Mouse (Mus musculus): Measurements from ENCODE around the gene Apc2.

Apc2 gene

DNA sequence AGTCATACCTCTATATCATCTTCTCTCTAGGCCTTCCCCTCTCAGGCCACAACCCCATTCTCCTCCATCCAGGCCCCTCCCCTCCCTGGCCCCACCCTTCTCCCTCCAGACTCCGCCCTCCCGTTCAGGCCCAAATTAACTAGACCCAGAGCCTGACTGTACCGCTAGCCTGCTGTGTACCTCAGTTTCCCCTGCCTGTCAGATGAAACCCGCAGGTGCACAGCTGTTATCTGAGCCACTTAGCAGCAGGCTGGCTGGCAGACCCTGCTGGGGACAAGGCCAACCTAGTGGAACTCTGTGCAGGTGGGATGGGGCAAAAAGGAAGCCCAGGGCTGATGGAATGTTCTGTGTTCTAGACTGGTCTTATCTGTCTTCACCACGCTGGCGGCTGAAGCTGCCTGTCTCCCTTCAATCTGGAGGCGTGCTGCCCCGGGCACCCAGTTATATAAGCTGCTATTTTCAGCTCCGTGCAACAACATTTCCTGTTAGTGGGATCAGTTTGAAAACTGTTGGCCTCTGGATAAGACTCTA is 48.4 kb downstream of the Apc2 start:
- DNase-seq = peak; percentile 19

- peak; percentile 24 for DNase-seq
Observed at GRCm38 (mm10) chr10:80345122-80345521, 49.3 kb downstream of the Apc2 start.

DNA sequence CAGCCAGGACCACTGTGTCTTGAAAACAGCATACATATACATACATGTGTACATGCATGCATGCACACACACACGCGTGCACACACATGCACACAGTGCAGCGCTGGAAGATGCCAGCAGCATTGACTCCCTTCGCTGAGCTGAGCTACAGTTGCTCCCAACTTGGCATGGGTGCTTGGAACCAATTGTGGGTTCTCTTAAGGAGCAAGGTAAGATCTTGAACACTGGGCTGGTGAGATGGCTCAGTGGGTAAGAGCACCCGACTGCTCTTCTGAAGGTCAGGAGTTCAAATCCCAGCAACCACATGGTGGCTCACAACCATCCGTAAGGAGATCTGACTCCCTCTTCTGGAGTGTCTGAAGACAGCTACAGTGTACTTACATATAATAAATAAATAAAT is 50.2 kb downstream of the Apc2 start:
- peak; percentile 20 for DNase-seq

DNA sequence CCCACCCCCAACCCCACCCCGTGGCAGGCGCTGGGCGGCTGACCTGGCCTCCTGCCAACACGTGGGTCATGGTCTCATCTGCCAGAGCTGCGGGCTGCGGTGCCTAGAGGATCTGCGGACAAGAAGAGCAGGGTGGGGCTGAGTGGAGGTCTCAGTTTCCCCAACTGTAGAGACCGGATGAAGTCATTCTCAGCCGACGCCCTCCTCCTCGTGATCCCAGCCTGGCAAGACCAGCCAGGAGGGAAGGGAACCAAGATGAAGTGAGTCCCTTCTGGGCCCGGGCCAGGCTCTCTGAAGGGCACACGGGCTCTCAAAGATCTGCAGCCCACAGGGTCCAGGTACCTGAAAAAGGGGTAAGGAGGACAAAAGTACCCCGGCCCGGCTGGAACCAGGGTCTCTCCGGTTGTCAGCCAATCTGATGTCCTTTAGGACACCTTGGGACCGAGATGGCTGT is 51.8 kb downstream of the Apc2 start:
- DNase-seq = peak; percentile 45

DNA sequence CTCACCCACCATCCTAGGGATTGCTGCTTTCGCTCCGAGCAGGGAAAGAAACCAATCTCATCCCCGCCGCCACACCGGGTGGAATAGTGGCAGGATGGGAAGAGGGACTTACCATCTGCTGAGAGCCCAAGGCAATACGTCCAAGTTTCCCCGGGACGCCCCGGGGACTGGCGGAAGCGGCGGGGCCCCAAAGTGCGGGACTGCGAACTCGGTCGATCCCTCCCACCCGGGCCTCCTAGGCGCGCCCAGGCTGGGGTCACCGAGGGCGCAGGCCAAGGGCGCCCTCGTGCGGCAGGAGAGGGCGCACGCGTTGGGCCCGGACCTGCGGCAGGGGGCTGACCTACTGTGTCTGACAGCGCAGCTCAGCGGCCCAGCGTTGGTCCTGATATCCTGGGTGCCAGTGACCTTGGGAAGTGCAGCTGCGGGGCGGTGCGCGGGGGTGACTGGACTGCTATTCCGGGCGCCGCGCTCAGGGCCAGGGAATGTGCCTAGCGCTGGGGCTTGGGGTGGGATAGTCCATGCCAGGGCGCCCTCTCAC is 52.5 kb downstream of the Apc2 start, which contains the start of gene Adamtsl5:
TSS of gene Adamtsl5 (minus strand) at position 169 of the 538 bp plus-strand sequence.
- peak; percentile 64 for DNase-seq

GRCm38 (mm10) chr10:80348981-80349380 is 53.2 kb downstream of the Apc2 start:
- DNase-seq = peak; percentile 66

- DNase-seq = peak; percentile 78
Observed at GRCm38 (mm10) chr10:80350292-80350691, 54.5 kb downstream of the Apc2 start.

DNA sequence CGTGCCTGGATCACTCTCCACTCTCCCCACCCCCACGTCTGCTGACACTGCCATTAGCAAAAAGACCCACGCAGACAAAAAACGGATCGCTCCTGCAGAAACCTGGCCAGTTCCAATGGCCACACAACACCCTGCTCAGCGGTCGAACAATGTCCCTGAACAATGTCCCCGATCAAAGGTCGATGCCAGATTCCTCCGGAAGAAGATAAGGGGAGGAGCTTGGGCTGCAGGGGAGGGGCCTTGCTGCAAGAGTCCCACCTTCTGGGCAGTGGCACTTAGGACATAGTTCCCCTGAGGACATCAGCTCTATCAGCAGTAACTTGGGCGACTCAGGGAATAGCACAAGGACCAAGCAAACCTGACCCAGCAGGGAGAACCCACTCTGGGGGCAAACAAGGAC is 56.1 kb downstream of the Apc2 start:
- peak; percentile 42 for DNase-seq

- DNase-seq = no peak
Observed at GRCm38 (mm10) chr10:80352727-80353126, 57.0 kb downstream of the Apc2 start.

DNA sequence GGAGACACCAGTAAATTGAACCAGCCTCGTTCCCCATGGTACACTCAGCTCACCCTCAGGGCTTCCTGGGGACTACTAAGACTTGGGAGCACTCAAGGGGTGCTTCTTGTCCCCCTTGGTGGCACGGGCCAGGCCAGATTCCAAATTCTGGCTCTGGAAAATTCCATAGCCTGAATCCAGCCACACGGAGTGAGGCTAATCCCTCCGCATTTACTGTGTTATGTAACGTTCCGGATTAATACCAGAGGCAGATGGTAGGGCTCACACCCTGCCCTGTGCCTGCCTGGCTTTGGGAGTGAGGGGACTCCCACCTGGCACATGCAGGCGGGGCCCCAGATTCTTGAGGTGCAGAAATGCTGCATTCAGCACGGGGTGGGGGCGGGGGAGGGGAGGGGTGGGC is 59.7 kb downstream of the Apc2 start:
- peak; percentile 88 for DNase-seq

DNA sequence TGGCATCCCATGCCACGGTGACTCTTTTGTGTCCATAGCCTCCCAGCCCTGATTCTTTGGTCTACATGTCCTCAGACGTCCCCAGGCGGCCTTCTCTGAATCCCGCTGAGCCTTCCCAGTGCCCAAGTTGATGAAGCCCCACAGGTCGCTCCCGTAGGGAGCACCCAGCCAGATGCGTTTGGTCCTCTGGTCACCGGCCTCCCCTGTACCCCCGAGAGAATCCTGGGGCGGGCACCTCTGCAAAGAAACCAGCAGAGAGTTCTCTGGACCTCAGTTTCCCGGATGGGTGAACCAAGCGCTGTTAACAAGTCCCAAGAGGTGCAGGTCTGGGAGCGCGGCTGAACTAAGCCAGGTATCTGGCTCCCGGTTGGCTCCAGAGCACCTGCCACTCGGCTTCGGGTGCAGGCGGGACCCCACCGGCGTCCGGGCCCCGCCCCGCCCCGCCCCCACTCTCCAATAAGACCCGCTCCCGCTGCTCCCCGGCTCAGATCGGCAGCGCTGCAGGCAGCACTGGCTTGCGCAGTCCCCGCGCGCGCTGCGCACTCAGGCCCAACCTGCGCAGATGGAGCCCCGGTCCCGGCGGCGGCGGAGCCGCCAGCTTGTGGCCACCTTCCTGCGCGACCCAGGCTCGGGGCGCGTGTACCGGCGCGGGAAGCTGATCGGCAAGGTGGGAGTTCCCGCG is 60.4 kb downstream of the Apc2 start, which contains the start of gene Plk5:
TSS of gene Plk5 (plus strand) at position 459 of the 682 bp plus-strand sequence.
- DNase-seq = peak; percentile 84

DNA sequence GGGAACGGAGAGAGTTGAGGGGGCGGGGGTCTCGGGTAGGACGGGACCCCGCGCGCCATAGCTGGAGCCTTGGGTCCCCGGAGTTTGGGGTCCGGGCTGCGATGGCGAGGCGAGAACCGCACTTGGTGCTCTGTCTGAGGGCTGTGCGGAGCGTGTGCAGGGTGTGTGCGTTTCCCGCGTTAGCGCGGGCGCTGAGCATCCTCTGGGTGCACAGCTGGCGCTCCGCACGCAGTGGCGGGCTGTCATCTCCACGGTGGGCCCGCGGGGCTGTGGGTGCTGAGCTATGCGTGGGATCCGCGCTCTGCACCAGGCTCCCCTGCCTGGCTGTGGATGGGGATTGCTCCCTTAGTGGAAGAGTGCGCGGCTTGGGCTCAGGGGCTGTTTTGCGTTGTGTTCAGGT is 61.0 kb downstream of the Apc2 start:
- DNase-seq = no peak

GRCm38 (mm10) chr10:80357336-80357735 is 61.6 kb downstream of the Apc2 start:
- peak; percentile 67 for DNase-seq

GRCm38 (mm10) chr10:80357994-80358639 is 62.3 kb downstream of the Apc2 start:
- peak; percentile 87 for DNase-seq

DNA sequence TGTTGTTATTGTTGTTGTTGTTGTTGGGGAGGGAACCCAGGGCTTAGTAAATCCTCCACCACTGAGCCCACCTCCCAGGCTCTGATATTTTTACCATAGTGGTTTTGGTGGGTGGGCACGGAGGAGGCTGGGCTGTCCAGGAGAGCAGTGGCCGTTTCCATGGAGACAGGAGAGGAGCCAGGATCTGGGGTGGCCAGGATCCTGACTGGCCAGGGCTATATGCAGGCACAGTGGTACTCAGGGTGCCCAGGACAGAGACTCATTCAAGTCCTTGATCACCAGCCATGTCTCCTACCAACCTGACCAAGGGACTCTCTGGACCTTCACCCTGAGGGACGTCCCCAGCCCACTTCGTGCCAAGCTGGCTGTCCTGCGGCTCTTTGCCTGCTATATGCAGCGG is 68.0 kb downstream of the Apc2 start:
- no peak for DNase-seq

DNA sequence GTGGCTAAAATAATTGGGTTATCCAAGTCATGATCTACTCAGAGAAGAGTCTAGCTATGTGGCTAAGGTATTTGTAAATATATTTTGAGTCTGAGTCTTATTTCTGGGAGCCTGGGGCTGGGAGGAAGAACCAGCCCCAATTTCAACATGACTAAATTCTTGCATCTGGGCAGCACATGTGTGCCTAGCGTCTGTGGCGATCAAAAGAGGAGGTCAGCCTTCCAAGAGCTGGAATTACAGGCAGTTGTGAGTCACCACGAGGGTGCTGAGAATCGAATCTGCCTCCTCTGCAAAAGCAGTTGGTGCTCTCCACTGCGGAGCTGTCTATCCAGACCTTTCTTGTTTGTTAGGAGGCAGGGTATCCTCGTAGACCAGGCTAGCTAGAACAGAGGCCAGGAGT is 70.0 kb downstream of the Apc2 start:
- DNase-seq = no peak
